Comparison of ENCODE assay signal across 22 mouse cellular contexts in genomic region chr1:121092870-121093269, GRCm38 (mm10).
DNase-seq lines count a peak whose midpoint lies in the region; ATAC-seq lines count a peak whose summit lies in the region.
"Had no signal": no experiment of that assay in that cellular context is flagged by ENCODE, and none has a peak within 500 bp of the region (broad histone marks: within the 10 kb centered on the region; RNA-seq: fewer than 3 reads in every experiment).

No protein-coding gene starts in this region.

- no peaks in the 10 kb centered on the region for H3K36me3 ChIP-seq in liver, embryonic 11.5 days (ENCODE audit: control insufficient read depth, insufficient read depth, low read length)
- H3K36me3 ChIP-seq in liver, embryonic 15.5 days (replicated peaks) = no peaks in the 10 kb centered on the region
- H3K36me3 ChIP-seq: G1E; heart, embryonic 10.5 days; hindbrain, embryonic 12.5 days had no signal

- H3K4me3 ChIP-seq in liver, embryonic 11.5 days (ENCODE audit: low read depth, low read length) = no peak overlapping the region
- H3K4me3 ChIP-seq in liver, embryonic 15.5 days (replicated peaks) = no peak overlapping the region
- H3K4me3 ChIP-seq: forebrain, embryonic 13.5 days; gastrocnemius, adult 2 months; heart, embryonic 10.5 days; hindbrain, embryonic 12.5 days had no signal

- H3K4me1 ChIP-seq in liver, embryonic 11.5 days (replicated peaks; ENCODE audit: control insufficient read depth, insufficient read depth, low read length) = no peaks in the 10 kb centered on the region; the same call in 1 of the 2 replicates
- peaks cover 9% of the 10 kb centered on the region; the same call in 1 of the 2 replicates for H3K4me1 ChIP-seq in liver, embryonic 15.5 days (replicated peaks)
- H3K4me1 ChIP-seq: heart, embryonic 10.5 days had no signal

- peaks cover 2% of the 10 kb centered on the region; the same call in 1 of the 2 replicates for H3K27me3 ChIP-seq in liver, embryonic 11.5 days (replicated peaks; ENCODE audit: control insufficient read depth, insufficient read depth, low read length)
- H3K27me3 ChIP-seq in liver, embryonic 15.5 days = 0 out of 2 replicates have a peak, but pooled peaks cover 3% of the 10 kb centered on the region

- no peak overlapping the region for H3K4me2 ChIP-seq in liver, embryonic 11.5 days
- H3K4me2 ChIP-seq in liver, embryonic 15.5 days = no peak overlapping the region
- H3K4me2 ChIP-seq: forebrain, embryonic 13.5 days; hindbrain, embryonic 12.5 days had no signal

- H3K9ac ChIP-seq in liver, embryonic 11.5 days (ENCODE audit: low read depth, low read length) = no peak overlapping the region
- H3K9ac ChIP-seq in liver, embryonic 15.5 days = no peak overlapping the region
- H3K9ac ChIP-seq: forebrain, embryonic 13.5 days; forebrain, postnatal 0 days; hindbrain, embryonic 12.5 days had no signal

- ATAC-seq in liver, embryonic 11.5 days (replicated peaks; ENCODE audit: low FRiP score) = peak; percentile 77
- ATAC-seq in liver, embryonic 15.5 days (ENCODE audit: insufficient read depth) = peak; percentile 77
- ATAC-seq: forebrain, embryonic 13.5 days; forebrain, postnatal 0 days; hindbrain, embryonic 16.5 days; inflammation-experienced regulatory T-cells, adult 6 months had no signal

- H3K9me3 ChIP-seq in liver, embryonic 11.5 days (ENCODE audit: control insufficient read depth, low read length) = no peaks in the 10 kb centered on the region
- no peaks in the 10 kb centered on the region for H3K9me3 ChIP-seq in liver, embryonic 15.5 days (replicated peaks)
- H3K9me3 ChIP-seq: forebrain, embryonic 13.5 days; heart, embryonic 10.5 days; hindbrain, embryonic 12.5 days had no signal

- no peak overlapping the region for H3K27ac ChIP-seq in liver, embryonic 11.5 days (ENCODE audit: low read depth, low read length)
- no peak overlapping the region for H3K27ac ChIP-seq in liver, embryonic 15.5 days (replicated peaks)
- H3K27ac ChIP-seq: forebrain, embryonic 13.5 days; gastrocnemius, adult 2 months; heart, embryonic 10.5 days; hindbrain, embryonic 12.5 days had no signal

- 57% methylated on average over 5 of the region's 5 CpGs for WGBS in liver, embryonic 11.5 days
- 29% methylated on average over 5 of the region's 5 CpGs for WGBS in liver, embryonic 15.5 days (ENCODE audit: insufficient replicate concordance)

- peak; percentile 10 for DNase-seq in A20 (ENCODE audit: low read depth, low spot score)
- peak; percentile 9 for DNase-seq in c-Kit-negative CD71-positive TER-119-positive erythroid progenitor cells, embryonic 14.5 days (ENCODE audit: low read depth, low spot score)
- no peak for DNase-seq in liver, embryonic 11.5 days (ENCODE audit: low spot score)
- no peak for DNase-seq in neural tube, embryonic 10.5 days (ENCODE audit: extremely low spot score, low spot score)
- no peak for DNase-seq in urinary bladder, postnatal 14 days (ENCODE audit: low spot score)
- no peak for DNase-seq in thymus, postnatal 25 days
- DNase-seq: adrenal gland, adult 8-10 months; adrenal gland, postnatal 36 days; cerebellum, adult 18-20 months; cerebellum, adult 9-11 months; forebrain, postnatal 0 days; gastrocnemius, adult 2 months; gastrocnemius, postnatal 25 days; heart, postnatal 10 days; heart, postnatal 4 days had no signal

Comparison
In these comparisons a context has a peak if more than half of its experiments do, and no peak if none do; other contexts are left out.
1. DNase-seq: peak in A20 (single experiment) and c-Kit-negative CD71-positive TER-119-positive erythroid progenitor cells, embryonic 14.5 days (single experiment); none in liver, embryonic 11.5 days (single experiment), neural tube, embryonic 10.5 days (single experiment), urinary bladder, postnatal 14 days (single experiment) and thymus, postnatal 25 days (single experiment).